Mouse (Mus musculus): ENCODE measurements at regions not wholly inside any gene's neighbourhood (a gene's known extent, or its start where the extent isn't known, plus 50 kb on each side); places are given as distances from the start of the nearest gene placed in this dataset.
"Not testable (repeated sequence)": the region's sequence is repeated elsewhere in the genome, so short reads cannot be mapped to it uniquely, and the experiment has no call there.

DNA sequence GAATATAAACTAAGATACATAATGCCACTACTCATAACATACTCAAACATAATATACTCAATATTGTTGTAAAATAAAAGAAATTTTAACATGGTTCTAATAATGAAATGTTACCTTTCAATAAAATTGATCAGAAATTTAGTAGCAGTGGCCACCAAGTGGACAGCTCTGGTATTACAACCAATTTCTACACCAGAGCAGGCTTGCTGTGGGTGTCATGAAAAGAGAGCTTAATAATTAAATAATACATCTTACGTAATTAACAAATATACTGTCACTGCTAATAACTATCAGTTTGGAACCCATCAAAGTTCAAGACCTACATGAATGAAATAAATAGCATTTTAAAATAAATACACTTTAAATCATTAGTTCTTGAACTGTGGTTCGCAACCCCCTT lies 163.1 kb upstream of the Zfp960 start:
- 0 out of 2 replicates have a peak, but pooled peaks have one; percentile 36 for ATAC-seq (replicated peaks; ENCODE audit: low read depth, poor library complexity, severe bottlenecking)

DNA sequence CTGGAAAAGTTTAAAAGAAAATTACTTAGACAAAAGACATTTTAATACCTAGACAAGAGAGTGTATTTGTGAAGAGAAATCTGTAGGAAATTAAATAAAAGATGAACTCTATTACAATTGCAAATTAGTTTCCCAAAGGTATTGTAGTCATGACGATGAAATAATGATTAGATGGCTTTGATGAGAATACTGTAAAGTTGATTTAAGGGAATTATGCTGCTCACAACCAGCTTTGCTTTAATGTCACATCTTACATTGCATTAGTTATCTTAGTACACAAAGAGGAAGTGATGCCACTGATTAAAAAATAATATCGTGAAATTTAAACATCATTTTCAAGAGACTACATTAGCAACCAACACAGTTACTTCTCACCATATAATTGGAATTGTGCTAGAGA lies 145.7 kb upstream of the Zfp960 start:
- no peak for ATAC-seq (replicated peaks; ENCODE audit: low read depth, poor library complexity, severe bottlenecking)

DNA sequence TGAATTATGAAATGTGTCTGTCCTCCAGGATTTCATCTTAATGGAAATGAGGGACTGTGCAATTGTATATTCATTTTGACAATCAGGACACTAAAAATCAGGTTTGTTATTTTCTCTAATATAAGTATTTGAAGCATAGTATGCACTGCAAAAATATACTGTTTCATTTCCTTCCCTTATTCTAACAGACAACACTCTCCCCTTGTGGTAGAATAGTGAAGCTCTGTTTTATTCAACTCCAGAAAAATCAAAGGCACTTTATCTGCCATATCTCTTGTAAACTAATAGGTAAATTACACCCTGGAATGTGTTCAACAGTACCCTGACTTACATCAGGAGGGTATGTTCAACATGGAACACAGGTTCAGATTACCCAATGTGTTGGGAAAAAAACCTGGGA lies 137.7 kb upstream of the Zfp960 start:
- ATAC-seq (replicated peaks; ENCODE audit: low read depth, poor library complexity, severe bottlenecking), result no peak

DNA sequence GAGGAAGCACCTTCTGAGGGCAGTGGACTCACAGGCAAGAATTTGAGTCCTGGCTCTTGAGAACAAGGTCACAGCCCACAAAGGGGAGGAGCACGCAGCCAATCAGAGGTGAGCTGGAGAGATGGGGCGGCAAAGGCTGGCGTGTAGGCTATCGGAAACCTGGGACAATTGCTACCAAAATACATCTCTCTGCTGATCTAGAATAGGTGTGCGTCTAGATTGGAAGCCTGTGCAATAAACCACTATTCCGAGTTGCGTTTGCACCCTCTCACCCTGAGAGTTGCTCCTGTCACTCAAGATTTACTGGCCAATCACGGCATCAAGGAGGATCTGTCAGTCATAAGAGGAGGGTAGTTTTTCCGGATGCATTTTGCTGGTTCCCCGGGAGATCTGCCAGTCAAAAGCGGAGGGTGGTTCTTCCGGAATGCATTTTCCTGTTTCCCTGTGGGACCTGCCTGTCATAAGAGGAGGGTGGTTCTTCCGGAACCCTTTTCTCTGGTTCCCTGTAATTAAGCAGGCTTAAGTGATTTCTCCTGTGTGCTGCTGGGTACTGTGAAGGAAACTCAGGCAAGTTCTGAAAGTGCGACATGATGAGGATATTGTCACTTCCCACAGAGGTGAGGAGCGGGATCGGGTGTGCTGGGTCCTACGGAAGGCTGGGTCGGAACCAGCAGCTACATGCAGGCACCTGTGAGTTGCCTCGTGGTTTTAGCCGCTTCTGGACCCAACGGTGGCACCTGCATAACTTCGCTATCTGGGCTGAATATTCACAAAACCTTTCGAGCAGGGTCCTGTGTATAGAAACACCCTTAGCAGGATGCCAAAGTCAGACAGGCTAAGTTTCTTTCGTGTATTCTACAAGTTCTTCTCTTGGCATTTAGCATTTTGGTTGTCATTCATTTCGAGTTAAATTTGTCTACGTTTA lies 112.6 kb upstream of the Zfp960 start:
- ATAC-seq (replicated peaks; ENCODE audit: low read depth, poor library complexity, severe bottlenecking), result peak; percentile 100

DNA sequence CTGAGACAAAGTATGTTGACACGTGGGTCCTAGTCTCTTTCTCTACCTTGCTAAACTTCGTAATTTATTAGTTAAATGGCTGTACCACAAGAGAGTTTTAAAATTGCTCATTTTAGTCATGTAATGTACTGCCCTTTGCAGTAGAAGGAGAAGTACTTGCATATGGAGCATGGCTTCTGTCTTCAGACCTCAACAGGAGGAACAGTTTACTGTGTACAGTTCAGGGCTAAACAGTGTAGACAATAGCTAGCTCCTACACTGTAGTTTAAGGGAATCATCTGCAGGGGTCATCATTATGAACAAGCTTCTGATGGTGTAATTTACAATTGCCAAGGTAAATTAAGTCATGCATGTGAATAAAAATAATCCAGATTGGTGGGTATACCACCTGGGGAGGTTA lies 111.8 kb upstream of the Zfp960 start:
- peak; percentile 20; the same call in 1 of the 2 replicates for ATAC-seq (replicated peaks; ENCODE audit: low read depth, poor library complexity, severe bottlenecking)

DNA sequence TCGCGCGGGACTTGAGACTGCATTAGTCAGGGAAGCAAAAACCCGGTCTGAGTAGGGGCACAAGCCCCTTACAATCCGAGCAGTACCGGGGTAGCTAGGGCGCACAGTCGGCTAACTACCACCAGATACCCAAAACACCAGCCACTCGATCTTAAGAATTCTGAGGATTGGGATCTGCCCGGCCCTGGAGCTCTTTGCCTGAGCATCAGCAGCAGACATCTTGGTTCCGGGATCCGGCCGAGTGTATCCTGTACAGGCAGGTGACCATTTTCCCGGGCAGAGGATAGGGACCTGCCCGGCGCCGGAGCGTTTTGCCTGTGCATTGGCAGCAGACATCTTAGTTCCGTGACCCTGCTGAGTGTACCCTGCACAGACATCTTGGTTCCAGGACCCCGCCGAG lies 66.7 kb upstream of the Zfp960 start:
- not testable (repeated sequence) for ATAC-seq (replicated peaks; ENCODE audit: low read depth, poor library complexity, severe bottlenecking)

DNA sequence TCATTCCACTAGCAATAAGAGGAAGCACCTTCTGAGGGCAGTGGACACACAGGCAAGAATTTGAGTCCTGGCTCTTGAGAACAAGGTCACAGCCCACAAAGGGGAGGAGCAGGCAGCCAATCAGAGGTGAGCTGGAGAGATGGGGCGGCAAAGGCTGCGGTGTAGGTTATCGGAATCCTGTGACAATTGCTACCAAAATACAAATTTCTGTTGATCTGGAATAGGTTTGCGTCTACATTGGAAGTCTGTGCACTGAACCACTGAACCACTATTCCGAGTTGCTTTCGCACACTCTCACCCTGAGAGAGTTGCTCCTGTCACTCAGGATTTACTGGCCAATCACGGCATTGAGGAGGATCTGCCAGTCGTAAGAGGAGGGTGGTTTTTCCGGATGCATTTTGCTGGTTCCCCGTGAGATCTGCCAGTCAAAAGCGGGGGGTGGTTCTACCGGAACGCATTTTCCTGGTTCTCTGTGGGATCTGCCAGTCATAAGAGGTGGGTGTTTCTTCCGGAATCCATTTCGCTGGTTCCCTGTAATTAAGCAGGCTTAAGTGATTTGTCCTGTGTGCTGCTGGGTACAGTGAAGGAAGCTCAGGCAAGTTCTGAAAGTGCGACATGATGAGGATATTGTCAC lies 59.2 kb upstream of the Zfp960 start:
- peak; percentile 100 for ATAC-seq (replicated peaks; ENCODE audit: low read depth, poor library complexity, severe bottlenecking)

DNA sequence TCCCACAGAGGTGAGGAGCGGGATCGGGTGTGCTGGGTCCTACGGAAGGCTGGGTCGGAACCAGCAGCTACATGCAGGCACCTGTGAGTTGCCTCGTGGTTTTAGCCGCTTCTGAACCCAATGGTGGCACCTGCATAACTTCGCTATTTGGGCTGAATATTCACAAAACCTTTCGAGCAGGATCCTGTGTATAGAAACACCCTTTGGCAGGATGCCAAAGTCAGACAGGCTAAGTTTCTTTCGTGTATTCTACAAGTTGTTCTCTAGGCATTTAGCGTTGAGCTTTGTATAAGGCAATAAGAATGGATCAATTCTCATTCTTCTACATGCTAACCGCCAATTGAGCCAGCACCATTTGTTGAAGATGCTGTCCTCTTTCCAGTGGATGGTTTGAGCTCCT lies 58.6 kb upstream of the Zfp960 start:
- ATAC-seq (replicated peaks; ENCODE audit: low read depth, poor library complexity, severe bottlenecking), result not testable (repeated sequence)

Data from common myeloid progenitor, adult 5-6 weeks (primary cell).